Mouse (Mus musculus): ENCODE data around the gene Lmtk3.
A peak's percentile ranks its signal among the peaks of the same experiment; 100 is the strongest.

Lmtk3 gene

GRCm38 (mm10) chr7:45785388-45786135 lies 2.0 kb downstream of the Lmtk3 start:
- peak; percentile 86 for DNase-seq

- DNase-seq = peak; percentile 87
These were observed 2.6 kb downstream of the Lmtk3 start for GRCm38 (mm10) chr7:45786136-45786578.

- DNase-seq = peak; percentile 84
These were observed 3.3 kb downstream of the Lmtk3 start for GRCm38 (mm10) chr7:45786661-45787413.

GRCm38 (mm10) chr7:45787642-45788041 lies 4.1 kb downstream of the Lmtk3 start:
- DNase-seq = peak; percentile 65

- peak; percentile 36 for DNase-seq
These were observed 7.2 kb downstream of the Lmtk3 start for GRCm38 (mm10) chr7:45790721-45791120.

- peak; percentile 16 for DNase-seq
These were observed 8.4 kb downstream of the Lmtk3 start for GRCm38 (mm10) chr7:45791756-45792490.

GRCm38 (mm10) chr7:45793240-45793639 lies 9.7 kb downstream of the Lmtk3 start:
- no peak for DNase-seq

- peak; percentile 31 for DNase-seq
These were observed 10.5 kb downstream of the Lmtk3 start for GRCm38 (mm10) chr7:45793969-45794585.

- DNase-seq = no peak
These were observed 11.4 kb downstream of the Lmtk3 start for GRCm38 (mm10) chr7:45794971-45795370.

- peak; percentile 22 for DNase-seq
These were observed 13.4 kb downstream of the Lmtk3 start for GRCm38 (mm10) chr7:45796950-45797349.

- peak; percentile 39 for DNase-seq
These were observed 14.3 kb downstream of the Lmtk3 start for GRCm38 (mm10) chr7:45797661-45798510.

GRCm38 (mm10) chr7:45798511-45798836 lies 14.9 kb downstream of the Lmtk3 start:
- peak; percentile 63 for DNase-seq

- peak; percentile 12 for DNase-seq
These were observed 15.4 kb downstream of the Lmtk3 start for GRCm38 (mm10) chr7:45798931-45799330.

GRCm38 (mm10) chr7:45800001-45800400 lies 16.5 kb downstream of the Lmtk3 start:
- peak; percentile 10 for DNase-seq

- no peak for DNase-seq
These were observed 17.1 kb downstream of the Lmtk3 start for GRCm38 (mm10) chr7:45800546-45801204.

GRCm38 (mm10) chr7:45801348-45801747 lies 17.8 kb downstream of the Lmtk3 start:
- DNase-seq = peak; percentile 86

- no peak for DNase-seq
These were observed 19.0 kb downstream of the Lmtk3 start for GRCm38 (mm10) chr7:45802551-45802950.

- DNase-seq = no peak
These were observed 22.4 kb downstream of the Lmtk3 start for GRCm38 (mm10) chr7:45805941-45806340.

- DNase-seq = peak; percentile 60
These were observed 24.9 kb downstream of the Lmtk3 start for GRCm38 (mm10) chr7:45808471-45808870.

- no peak for DNase-seq
These were observed 25.9 kb downstream of the Lmtk3 start for GRCm38 (mm10) chr7:45809276-45810075.

GRCm38 (mm10) chr7:45812921-45813320 lies 29.4 kb downstream of the Lmtk3 start:
- DNase-seq = no peak
